Mouse (Mus musculus) embryonic facial prominence, embryonic 14.5 days (tissue): ENCODE measurements around the gene Mvp. TPM values are rescaled to one million over a fixed set of nuclear protein-coding genes. Genes with fewer than 3 reads are reported as not detected.
A peak's percentile ranks its signal among the peaks of the same experiment; 100 is the strongest.

Experiments used
- ATAC-seq: fragments of 200-750 bp; cut with Nextera tagmentation; 2 replicates; pipeline ENCODE4 v1.8.0; 2017; ENCODE audit warnings: low read depth, moderate number of reproducible peaks, moderate TSS enrichment
- DNase-seq: peaks from one replicate; pipeline ENCODE4 v3.0.0-alpha.2; 2015; ENCODE audit warnings: low spot score
- H3K27ac ChIP-seq: fragments of 300-500 bp; sonication (generic); replicated peaks from 2 replicates; pipeline ENCODE4 v1.5.1; 2014; ENCODE audit warnings: low read depth, mild to moderate bottlenecking, low read length, moderate library complexity
- H3K27me3 ChIP-seq: fragments of 300-500 bp; sonication (generic); replicated peaks from 2 replicates; pipeline ENCODE4 v1.6.1; 2014; ENCODE audit warnings: low read length; ENCODE audit not compliant: control insufficient read depth, insufficient read depth
- H3K36me3 ChIP-seq: fragments of 300-500 bp; sonication (generic); 2 replicates; pipeline ENCODE4 v1.6.1; 2014; ENCODE audit warnings: low read length, mixed read lengths; ENCODE audit not compliant: control insufficient read depth, insufficient read depth
- H3K4me1 ChIP-seq: fragments of 300-500 bp; sonication (generic); 2 replicates; pipeline ENCODE4 v1.6.1; 2014; ENCODE audit warnings: antibody characterized with exemption, low read length; ENCODE audit not compliant: control insufficient read depth, insufficient read depth
- H3K4me2 ChIP-seq: fragments of 300-500 bp; sonication (generic); 2 replicates; pipeline ENCODE4 v1.6.1; 2014; ENCODE audit warnings: low read depth, mild to moderate bottlenecking, low read length, moderate library complexity, mixed read lengths
- H3K4me3 ChIP-seq: fragments of 300-500 bp; sonication (generic); 2 replicates; pipeline ENCODE4 v1.5.1; 2014; ENCODE audit warnings: low read depth, mild to moderate bottlenecking, low read length
- H3K9ac ChIP-seq: fragments of 300-500 bp; sonication (generic); 2 replicates; pipeline ENCODE4 v1.6.1; 2014; ENCODE audit warnings: low read depth, mild to moderate bottlenecking, low read length, moderate library complexity, mixed read lengths
- H3K9me3 ChIP-seq: fragments of 300-500 bp; sonication (generic); 2 replicates; pipeline ENCODE4 v1.6.1; 2016; ENCODE audit warnings: low read length; ENCODE audit not compliant: control insufficient read depth
- WGBS: fragments of 180-500 bp; shearing (Covaris S2); extraction: QIAGEN DNeasy Blood & Tissue Kit; methylation state at CpG from one replicate; pipeline ENCODE4 v1.1.7; 2014; 5-methylcytosine and 5-hydroxymethylcytosine counted together
- polyA plus RNA-seq: library from polyadenylated mRNA; unstranded; fragments of >200 nt; fragmentation: Nextera tagmentation; extraction: Ambion mirVana; gene quantifications from 2 replicates; pipeline ENCODE4 v1.2.1, GENCODE M21; 2014

Gene Mvp
- polyA plus RNA-seq, 1 experiment from 2014 or later = 9.9 TPM

DNA sequence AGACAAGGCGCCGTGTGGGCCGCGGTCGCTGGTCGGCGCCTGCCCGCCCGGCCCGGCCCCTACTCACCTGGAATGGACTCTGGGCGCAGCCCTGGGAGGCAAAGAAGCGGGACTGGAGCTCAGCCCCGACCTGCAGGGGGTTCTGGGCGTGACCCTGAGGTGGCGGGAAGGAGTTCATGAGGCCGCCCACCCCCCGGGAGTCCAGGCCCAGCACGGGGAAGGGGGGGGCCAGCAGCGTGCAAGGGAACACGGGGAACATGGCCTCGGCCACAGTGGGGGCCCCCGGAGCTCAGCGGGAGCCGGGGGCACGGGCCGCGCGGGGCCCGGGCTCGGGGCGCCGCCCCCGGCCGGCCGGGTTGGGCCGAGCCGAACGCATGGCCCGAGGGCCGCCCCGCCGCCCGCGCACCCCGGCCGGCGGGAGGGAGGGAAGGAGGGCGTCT, 11.8 kb upstream of the Mvp start:
- DNase-seq = peak; percentile 88
- Histone ChIP-seq H3K4me1 (peaks cover 18% of the 10 kb centered on the region), H3K4me3 (peak overlapping the region; percentile 87), H3K9me3 (no peaks in the 10 kb centered on the region), H3K9ac (peak overlapping the region; percentile 98), H3K4me2 (peak overlapping the region; percentile 79), H3K36me3 (peaks cover 57% of the 10 kb centered on the region), H3K27me3 (no peaks in the 10 kb centered on the region), H3K27ac (peak overlapping the region; percentile 99)
- 0% methylated on average over 7 of the region's 48 CpGs for WGBS
- ATAC-seq = peak; percentile 16

DNA sequence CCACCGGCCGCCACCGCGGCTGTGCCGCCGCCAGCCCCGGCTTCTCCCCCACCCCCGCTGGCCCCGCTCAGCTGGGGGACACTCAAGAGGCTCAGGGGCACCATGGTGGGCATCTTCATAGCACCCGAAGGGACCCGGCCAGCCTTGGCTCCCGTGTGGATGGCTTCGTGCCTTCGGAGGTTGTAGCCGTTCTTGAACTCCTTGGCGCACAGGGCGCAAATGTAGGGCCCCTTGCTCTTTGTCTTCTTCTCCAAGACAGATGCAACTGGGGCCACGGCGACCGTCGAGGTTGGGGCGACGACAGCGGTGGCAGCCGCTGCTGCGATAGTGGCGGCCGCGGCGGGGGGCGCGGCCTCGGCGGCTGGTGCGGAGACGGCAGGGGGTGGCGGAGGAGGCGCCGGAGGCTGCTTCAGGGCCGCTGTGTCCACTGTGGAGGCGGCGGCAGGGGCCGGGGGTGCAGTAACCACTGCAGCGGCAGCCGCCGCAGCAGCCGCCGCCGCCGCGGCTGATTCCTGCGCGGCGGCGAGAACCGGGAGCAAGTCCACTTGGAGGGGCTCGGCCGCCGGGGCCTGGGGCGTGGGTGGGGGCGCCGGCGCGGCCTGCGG, 11.2 kb upstream of the Mvp start:
- DNase-seq (peak; percentile 44), ATAC-seq (no peak)
- Histone ChIP-seq H3K36me3 (peaks cover 51% of the 10 kb centered on the region), H3K4me3 (peak overlapping the region; percentile 87), H3K9ac (peak overlapping the region; percentile 98), H3K9me3 (no peaks in the 10 kb centered on the region), H3K4me1 (peaks cover 18% of the 10 kb centered on the region), H3K4me2 (peak overlapping the region; percentile 79), H3K27me3 (no peaks in the 10 kb centered on the region), H3K27ac (peak overlapping the region; percentile 99)
- WGBS = 1% methylated on average over 17 of the region's 65 CpGs

DNA sequence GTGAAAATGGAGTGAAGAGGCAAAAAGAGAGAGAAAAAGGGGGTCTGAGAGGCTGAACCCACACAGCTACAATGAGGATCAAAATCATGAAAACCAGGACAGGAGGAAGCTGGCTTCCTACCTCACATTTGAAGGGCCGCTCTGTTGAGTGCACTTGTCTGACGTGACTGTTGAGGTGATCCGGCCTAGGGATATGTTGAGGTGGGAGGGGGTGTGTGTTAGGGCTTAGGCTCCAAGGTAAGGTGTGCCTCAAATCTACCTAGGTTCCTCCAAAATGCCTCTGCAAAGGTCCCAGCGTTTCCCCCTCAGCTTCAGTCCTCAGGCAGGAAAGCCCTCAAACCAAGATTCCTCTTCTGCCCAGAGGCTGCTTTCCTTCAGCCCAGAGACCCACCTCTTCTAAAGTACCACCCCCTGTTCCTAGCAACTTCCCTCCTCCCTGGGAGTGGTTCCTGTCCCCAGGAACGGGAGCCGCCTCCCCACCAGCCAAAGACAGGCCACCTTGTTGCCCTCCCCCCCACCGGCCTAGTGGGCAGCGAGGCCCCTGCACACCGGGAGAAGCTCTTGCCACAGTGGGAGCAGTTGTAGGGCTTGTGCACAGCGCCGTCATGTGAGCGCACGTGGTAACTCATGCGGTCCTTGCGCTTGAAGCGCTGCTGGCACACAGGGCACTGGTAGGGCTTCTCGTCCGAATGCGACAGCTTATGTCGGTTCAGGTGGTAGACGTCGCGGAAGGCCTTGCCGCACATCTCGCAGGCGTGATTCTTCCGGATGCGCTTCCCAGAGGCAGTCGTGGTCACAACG, 10.5 kb upstream of the Mvp start:
- H3K4me3 ChIP-seq = peak overlapping the region; percentile 87
- WGBS = 2% methylated on average over 26 of the region's 30 CpGs
- peak overlapping the region; percentile 98 for H3K9ac ChIP-seq
- peaks cover 44% of the 10 kb centered on the region for H3K36me3 ChIP-seq
- ATAC-seq (peak; percentile 23), DNase-seq (peak; percentile 94)
- H3K9me3 ChIP-seq = no peaks in the 10 kb centered on the region
- peak overlapping the region; percentile 99 for H3K27ac ChIP-seq
- peak overlapping the region; percentile 79 for H3K4me2 ChIP-seq
- peaks cover 21% of the 10 kb centered on the region for H3K4me1 ChIP-seq
- H3K27me3 ChIP-seq = no peaks in the 10 kb centered on the region

DNA sequence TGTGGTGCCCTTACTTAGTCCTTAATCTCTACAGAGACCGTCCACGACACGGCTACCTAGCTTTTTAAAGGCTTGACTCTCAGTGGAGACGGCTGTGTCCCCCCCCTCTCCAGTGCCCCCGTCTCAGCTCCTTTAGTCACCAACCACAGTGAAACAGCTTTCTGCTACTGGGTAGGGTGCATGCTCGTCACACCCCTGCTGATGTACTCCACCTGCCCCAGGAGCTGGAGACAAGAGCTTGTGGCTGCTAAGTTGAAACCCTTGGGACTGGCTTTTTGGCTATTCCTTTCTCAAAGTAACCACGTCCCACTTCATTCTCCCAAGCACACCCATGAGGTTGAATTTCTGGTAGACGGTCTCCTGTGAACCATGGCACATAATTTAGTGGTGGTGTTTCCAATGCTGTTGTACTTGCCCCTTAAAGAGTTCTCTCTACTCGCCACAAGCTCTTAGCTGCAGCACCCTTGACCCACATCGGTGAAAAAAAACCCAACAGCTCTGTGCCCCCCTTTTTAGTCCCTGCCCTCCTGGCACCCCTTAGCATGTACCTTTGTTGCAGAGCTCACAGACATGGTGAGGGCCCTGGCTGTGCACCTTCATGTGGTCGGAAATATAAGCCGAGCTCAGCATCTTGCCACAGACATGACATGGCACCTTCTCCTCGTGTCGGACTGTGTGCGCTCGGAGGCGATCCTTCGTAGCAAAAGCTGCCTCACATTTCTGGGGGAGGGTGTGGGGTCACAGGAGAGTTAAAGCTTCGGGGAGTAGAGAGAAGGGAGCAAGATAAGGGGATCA, 9.7 kb upstream of the Mvp start:
- DNase-seq (no peak), ATAC-seq (no peak)
- Histone ChIP-seq H3K27ac (peak overlapping the region; percentile 99; the same call in 1 of the 2 replicates), H3K4me1 (peaks cover 28% of the 10 kb centered on the region), H3K9ac (peak overlapping the region; percentile 98), H3K27me3 (no peaks in the 10 kb centered on the region), H3K4me3 (peak overlapping the region; percentile 87), H3K36me3 (peaks cover 41% of the 10 kb centered on the region), H3K9me3 (no peaks in the 10 kb centered on the region), H3K4me2 (peak overlapping the region; percentile 79)
- WGBS = 19% methylated on average over 19 of the region's 19 CpGs

DNA sequence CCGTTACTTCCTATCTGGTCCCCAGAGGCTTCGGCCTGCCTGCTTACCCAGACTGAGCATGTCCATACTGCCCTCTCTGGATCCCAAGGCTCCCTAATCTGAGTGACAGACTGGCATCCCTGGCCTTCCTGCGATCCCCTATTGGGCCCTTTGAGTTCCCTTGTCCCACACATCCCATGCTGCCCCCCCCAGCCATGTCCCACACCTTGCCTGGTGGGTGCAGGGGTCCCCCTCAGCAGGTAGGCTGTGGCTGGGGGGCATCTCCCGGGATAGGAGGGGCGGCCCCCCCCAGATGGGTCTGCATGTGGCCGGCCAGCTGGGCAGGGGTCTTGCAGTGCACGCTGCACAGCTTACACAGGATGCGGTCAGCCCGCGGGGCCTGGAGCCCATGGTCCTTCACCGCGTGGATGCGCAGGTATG, 8.9 kb upstream of the Mvp start:
- no peak overlapping the region for H3K27ac ChIP-seq
- peak overlapping the region; percentile 98 for H3K9ac ChIP-seq
- DNase-seq (no peak), ATAC-seq (no peak)
- peak overlapping the region; percentile 79 for H3K4me2 ChIP-seq
- peak overlapping the region; percentile 87 for H3K4me3 ChIP-seq
- peaks cover 36% of the 10 kb centered on the region for H3K36me3 ChIP-seq
- H3K9me3 ChIP-seq = no peaks in the 10 kb centered on the region
- WGBS = 85% methylated on average over 8 of the region's 13 CpGs
- peaks cover 34% of the 10 kb centered on the region for H3K4me1 ChIP-seq
- H3K27me3 ChIP-seq = no peaks in the 10 kb centered on the region

DNA sequence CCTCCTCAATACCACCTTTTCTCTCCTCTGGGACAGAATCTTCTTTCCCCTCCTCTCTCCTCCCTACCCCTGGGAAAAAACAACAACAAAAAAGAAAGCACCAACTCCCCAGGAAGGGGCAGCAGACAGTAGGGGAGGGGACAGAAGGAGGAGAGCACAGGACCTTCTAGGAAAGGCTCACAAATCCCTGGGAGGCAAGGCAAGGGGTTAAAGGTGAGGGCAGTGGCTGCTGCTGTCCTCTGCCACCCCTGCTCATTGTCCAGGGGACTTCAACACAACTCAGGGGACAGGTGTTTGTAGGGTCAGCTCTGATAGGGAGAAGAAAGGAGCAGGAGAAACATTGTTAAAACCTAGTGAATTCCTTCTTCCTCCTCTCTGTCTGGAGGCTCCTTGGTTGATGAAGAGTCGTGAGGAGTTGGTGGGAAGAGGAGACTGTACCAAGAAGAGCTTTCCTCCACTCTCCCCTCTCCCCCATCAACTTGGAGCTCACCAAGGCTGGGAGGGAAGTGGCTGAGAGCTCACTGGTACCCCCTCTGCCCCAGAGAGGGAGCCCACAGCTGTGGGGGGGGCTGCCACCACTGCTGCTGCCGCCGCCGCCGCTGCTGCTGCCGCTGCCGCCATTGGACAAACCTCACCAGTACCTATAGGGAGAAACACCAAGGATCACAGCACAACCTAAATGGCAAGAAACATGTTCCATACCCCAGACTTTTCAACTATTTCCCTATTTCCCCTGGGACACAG, 8.3 kb upstream of the Mvp start:
- DNase-seq = no peak
- Histone ChIP-seq H3K4me2 (peak overlapping the region; percentile 79), H3K9me3 (no peaks in the 10 kb centered on the region), H3K4me1 (peaks cover 34% of the 10 kb centered on the region), H3K4me3 (no peak overlapping the region), H3K9ac (peak overlapping the region; percentile 98; the same call in 1 of the 2 replicates), H3K27ac (no peak overlapping the region), H3K36me3 (peaks cover 30% of the 10 kb centered on the region), H3K27me3 (no peaks in the 10 kb centered on the region)
- 59% methylated on average over 3 of the region's 7 CpGs for WGBS
- no peak for ATAC-seq

DNA sequence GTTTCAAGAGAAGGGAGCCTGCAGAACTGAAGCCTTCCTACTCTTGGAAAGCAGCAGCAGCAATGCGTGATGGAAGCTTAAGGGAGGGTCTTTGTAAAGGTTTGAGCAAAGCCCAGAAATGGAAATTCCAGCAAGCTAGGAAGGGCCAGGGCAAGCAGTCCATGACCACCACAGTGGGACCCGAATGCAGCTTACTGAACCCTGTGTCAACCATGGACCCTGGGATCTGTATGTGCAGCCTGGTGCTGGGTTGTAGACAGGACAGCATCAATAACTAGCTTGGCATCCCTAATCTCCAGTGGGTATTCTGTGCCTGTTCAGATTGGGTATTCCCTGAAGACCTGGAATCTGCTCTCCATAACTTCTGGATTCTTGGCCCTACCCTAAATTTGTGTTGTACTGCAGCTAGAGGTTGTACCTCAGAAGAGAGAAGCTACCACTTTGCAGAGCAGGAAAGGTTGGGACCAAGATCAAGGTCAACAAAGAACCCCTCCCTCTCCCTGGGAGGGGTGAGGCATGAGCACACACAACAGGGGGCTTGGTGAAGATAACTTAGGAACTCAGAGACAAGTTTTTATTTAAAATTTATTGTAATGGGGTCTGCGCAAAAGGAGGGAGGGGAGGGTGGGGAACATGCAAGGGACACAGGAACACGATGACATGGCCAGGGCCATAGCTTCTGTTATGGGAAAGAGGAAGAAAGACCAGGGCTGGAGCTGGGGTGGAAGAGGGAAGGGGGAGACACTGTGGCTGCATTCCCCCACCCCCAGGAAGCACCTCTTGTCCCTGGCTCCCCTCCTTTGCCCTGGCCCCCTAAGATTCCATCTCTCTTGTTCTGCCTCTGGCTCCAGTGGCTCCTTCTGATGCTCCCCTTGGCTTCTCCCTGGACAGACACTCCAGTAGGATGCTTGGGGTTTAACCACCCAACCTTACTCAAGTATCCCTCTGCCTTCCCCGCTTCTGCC, 7.4 kb upstream of the Mvp start:
- peaks cover 36% of the 10 kb centered on the region for H3K4me1 ChIP-seq
- peak overlapping the region; percentile 83 for H3K4me2 ChIP-seq
- H3K9me3 ChIP-seq = no peaks in the 10 kb centered on the region
- H3K27ac ChIP-seq = peak overlapping the region; percentile 84
- H3K27me3 ChIP-seq = no peaks in the 10 kb centered on the region
- ATAC-seq (no peak), DNase-seq (peak; percentile 38)
- peak overlapping the region; percentile 78 for H3K9ac ChIP-seq
- 38% methylated on average over 5 of the region's 5 CpGs for WGBS
- peaks cover 30% of the 10 kb centered on the region for H3K36me3 ChIP-seq
- peak overlapping the region; percentile 59 for H3K4me3 ChIP-seq
